19 mouse cellular contexts compared by ENCODE assay signal in the genomic region with DNA sequence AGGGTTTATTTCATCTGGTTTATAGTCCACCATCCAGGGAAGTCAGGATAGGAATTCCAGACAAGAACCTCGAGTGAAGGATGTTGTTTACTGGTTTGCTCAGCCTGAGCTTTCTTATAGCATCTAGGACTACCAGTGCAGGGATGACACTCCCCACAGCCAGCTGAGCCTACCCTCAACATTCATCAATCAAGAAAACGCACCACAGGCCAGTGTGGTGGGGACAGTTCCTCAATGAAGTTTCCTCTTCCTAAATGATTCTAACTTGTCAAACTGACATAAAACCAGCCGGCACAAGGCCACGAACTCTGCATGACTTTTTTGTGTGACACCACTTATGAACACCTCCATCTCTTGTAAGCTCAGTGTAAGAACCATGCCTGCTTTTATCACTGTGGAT.
"Had no signal": no experiment of that assay in that cellular context is flagged by ENCODE, and none has a peak within 500 bp of the region (broad histone marks: within the 10 kb centered on the region; RNA-seq: fewer than 3 reads in every experiment).

No protein-coding gene starts in this region.

- ATAC-seq: midbrain, embryonic 16.5 days had no signal

- H3K9ac ChIP-seq: lung, embryonic 14.5 days; midbrain, embryonic 12.5 days; neural tube, embryonic 13.5 days; neural tube, embryonic 15.5 days had no signal

- H3K36me3 ChIP-seq: midbrain, embryonic 10.5 days; midbrain, embryonic 12.5 days; neural tube, embryonic 13.5 days; neural tube, embryonic 15.5 days had no signal

- H3K4me2 ChIP-seq: lung, embryonic 14.5 days; midbrain, embryonic 12.5 days; neural tube, embryonic 13.5 days; neural tube, embryonic 15.5 days had no signal

- H3K27ac ChIP-seq: midbrain, embryonic 10.5 days; midbrain, embryonic 12.5 days; neural tube, embryonic 13.5 days; neural tube, embryonic 15.5 days had no signal

- H3K4me3 ChIP-seq: midbrain, embryonic 10.5 days; midbrain, embryonic 12.5 days; myocyte; neural tube, embryonic 13.5 days; neural tube, embryonic 15.5 days had no signal

- DNase-seq: lung, adult 18-20 months; lung, embryonic 14.5 days; lung, postnatal 10 days; lung, postnatal 4 days; midbrain, embryonic 14.5 days; retina, postnatal 1 day; right cerebral cortex, adult 18-20 months; right cerebral cortex, postnatal 25 days; right cerebral cortex, postnatal 4 days; spleen, adult 18-20 months; thymus, adult 18-20 months; thymus, postnatal 14 days; thymus, postnatal 36 days had no signal

- H3K4me1 ChIP-seq: midbrain, embryonic 10.5 days; midbrain, embryonic 12.5 days; neural tube, embryonic 13.5 days; neural tube, embryonic 15.5 days had no signal

- H3K9me3 ChIP-seq: midbrain, embryonic 10.5 days; midbrain, embryonic 12.5 days; neural tube, embryonic 13.5 days; neural tube, embryonic 15.5 days had no signal

- H3K27me3 ChIP-seq: midbrain, embryonic 12.5 days; neural tube, embryonic 13.5 days; neural tube, embryonic 15.5 days had no signal
